Mouse (Mus musculus): Measurements from ENCODE around the gene C1qtnf7.

DNA sequence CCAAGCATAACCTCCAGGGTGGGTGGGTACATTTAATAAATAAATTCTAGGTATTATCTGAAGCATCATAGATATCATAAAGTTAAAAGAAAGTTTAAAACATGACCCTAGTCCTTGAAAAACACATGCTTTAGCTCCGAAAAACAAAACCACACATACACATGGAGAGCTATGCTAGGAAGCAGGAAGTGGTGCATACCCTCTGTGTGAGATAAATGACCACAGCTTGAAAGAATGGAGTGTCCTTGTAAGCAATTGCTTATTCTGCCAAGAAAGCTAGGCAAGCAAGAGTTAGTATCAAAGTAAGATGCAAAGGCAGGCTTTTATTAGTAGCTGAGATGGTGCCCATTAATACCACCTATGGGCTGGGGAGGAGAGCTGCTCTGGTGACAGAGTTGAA lies 6.4 kb upstream of the C1qtnf7 start:
- no peak for TF ChIP-seq POLR2A (IDR thresholded peaks at IDR 0.05; ENCODE audit: borderline replicate concordance, low read depth, low read length)
- no peak for TF ChIP-seq CTCF (IDR thresholded peaks at IDR 0.05; ENCODE audit: low read depth, low read length)

Data from bone marrow macrophage, adult 2 months (primary cell).